Mouse (Mus musculus) right cerebral cortex, postnatal 25 days (tissue): ENCODE results near the gene Vsnl1.

ENCODE experiments used
- DNase-seq: peaks from one replicate; pipeline ENCODE4 v3.0.0; 2022

The Vsnl1 gene

GRCm38 (mm10) chr12:11379396-11379795, 57.0 kb downstream of the Vsnl1 start:
- DNase-seq = no peak

DNA sequence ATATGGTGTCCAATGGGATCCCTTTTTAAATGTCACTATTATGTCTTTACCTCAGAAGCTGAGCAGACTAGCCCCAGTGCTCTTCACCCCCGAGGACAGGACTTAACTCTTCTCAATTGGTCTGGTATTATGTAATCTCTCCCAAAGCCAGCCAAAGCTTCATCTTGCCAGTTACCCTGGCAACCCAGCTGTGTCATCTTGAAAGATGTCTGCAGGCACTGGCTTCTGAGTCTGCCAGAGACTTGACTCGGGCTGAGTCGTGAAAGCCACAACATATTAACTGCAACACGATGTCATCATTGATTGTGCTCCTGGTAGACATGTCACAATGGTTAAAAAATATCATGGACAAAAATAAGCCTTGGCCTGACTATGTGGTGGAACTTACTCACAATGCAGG, 66.4 kb downstream of the Vsnl1 start:
- DNase-seq = peak; percentile 63

DNA sequence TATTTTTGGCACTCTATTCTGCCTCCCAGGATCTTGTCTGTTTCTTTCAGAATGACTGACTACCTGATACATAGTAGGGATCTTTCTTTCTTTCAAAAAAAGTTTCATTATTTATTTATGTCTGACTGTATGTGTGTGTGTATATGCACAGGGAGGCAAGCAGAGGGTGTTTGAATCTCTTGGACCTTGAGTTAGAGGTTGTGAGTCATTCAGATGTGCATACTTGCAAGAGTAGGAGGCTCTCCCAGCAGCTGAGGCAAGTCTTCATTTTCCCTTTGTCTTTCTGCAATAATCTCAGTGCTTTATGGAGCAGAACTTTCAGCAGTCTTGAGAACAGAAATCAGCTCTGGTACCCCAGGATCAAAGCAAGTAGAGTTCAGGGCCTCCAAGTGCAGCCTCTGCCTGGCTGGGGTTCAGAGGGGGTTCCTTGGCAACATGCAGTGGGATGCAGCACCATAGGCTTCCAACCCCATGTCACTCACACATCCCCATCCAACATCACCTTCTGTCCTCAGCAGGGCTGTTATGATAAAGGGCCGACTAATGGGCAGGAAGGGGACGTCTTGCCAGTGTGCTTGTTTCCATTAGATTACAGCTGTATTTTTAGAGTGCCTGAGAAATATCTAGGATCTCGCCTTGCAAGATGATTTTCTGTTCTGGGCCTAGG, 69.2 kb downstream of the Vsnl1 start:
- DNase-seq = no peak

DNA sequence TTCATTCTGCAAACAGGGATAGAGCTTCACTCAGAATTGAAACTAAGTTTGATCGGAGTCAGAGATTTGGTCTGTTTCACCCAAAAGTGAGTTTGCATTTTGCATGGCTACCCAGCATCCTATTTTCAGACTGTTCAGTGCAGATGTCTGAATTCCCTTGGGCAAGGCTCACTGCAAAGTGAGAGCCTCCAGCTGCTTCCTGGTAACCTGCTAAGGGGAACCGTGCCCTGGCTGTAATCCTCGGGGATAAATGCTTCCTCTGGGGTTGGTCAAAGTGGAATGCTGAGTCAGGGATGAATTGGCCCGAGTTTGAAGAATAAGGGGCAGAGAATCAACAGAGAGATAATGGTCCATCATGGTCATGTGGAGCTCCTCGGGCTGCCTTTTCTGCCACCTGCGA, 71.5 kb downstream of the Vsnl1 start:
- no peak for DNase-seq

DNA sequence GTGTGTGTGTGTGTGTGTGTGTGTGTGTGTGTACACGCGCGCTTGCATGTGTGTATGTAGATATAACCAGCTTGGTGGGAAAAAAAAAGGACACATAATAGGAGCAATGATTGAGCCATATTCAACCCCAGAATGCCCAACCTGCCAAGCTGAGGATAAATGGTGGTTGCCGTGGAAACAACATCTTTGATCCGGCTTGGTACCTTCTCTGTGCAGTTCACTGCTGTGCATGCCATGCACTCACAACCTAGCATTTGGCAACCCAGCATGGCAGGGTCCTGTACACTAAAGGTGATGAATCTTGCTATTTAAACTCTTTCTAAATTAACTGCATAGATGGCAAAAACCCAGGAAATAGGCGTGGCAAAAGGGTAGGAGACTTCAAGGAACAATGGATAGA, 74.0 kb downstream of the Vsnl1 start:
- no peak for DNase-seq

GRCm38 (mm10) chr12:11350895-11351294, 85.5 kb downstream of the Vsnl1 start:
- DNase-seq = peak; percentile 69

- no peak for DNase-seq
These were observed 86.5 kb downstream of the Vsnl1 start for GRCm38 (mm10) chr12:11349870-11350269.

DNA sequence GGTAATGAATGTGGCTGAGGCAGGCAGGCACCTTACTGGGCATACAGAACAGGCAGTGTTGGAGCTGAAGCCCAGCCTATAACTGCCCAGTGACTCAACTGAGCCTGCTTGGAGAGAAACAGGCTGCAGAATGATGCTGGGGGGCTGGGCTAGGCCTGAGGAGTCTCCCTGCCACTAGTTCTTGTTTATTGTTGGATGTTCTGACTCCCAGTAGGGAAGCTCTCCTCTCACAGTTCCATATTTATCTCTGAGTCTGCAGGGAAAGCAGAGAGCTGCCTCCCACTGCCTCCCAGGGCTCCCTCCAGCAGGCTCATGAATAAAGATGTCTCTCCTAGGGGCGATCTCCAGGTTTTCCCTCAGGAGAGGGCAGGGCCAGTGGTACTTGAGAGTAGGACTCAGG, 88.0 kb downstream of the Vsnl1 start:
- DNase-seq = peak; percentile 68

DNA sequence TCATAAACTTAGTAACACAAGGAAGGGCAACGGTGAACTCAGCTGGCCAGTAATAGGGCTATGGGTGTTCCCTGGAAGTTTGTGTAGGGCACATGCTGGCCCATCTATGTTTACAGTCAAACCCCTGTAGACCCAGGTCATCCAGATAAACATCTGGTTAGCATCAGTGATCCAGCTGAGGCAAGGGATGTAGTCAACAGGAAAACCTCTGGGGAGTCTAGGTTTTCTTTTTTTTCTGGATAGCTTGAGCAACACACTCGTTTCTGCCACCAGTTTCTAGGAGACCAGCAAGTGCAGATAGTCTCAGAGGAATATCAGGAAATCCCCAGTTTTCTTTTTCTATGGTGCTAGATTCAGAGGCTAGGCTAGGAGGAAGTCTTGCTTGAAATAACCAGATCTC, 90.5 kb downstream of the Vsnl1 start:
- no peak for DNase-seq

DNA sequence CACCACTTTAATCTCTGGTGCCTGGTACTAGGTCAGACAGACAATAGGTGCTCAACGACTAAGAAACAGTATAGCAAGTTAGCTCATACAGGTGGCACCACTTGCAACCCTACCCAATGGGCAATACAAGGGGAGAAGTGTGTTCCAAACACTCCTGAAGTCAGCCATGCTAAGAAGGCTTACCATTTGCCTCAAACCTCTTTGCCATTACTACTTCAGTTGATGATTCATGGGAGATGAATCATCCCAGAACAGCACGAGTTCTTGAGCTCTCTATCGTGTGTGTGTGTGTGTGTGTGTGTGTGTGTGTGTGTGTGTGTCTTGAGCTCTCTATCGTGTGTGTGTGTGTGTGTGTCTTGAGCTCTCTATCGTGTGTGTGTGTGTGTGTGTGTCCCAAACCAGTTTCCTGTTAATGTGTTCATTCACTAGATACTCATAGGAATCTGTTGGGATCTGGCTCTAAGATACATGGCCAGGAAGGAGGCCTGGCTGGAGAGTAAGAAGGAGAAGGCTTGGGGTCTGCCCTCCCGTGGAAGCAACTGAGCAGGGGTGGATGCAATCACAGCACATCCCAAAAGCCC, 94.3 kb downstream of the Vsnl1 start:
- no peak for DNase-seq

GRCm38 (mm10) chr12:11338251-11338650, 98.2 kb downstream of the Vsnl1 start:
- DNase-seq = no peak

DNA sequence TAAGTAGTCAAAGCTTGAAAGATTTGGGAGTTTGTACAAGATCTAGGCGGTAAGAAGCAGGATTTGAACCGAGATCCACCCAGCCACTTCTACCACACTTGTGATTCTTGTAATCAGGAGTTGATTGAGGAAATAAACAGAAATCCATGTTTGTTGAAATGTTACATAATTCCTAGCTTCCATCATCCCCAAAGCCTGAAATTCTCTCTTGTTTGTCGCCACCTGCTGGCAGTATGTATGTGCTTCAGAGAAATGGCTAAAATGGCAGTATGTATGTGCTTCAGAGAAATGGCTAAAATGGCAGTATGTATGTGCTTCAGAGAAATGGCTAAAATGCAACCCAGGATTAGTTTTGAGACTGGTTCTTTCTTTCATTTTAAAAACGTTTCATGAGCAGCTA, 99.6 kb downstream of the Vsnl1 start:
- DNase-seq = no peak

DNA sequence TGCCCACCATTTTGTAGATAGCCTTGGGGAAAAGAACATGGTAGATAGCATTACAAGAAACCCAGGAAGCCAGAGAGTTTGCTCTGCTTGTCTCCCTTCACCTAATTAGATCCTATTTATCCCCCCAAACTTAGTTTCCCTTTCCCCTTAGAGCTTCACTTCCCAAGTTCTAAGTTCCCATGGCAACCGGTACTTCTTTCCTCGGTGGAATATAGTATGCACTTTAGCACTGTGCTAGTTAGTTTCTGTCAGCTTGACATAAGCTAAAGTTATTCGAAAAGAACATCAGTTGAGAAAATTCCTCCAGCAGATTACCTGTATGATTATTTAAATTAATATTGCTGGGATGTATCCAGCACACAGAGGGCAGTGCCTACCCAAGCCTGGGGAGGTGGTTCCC, 109.9 kb downstream of the Vsnl1 start:
- DNase-seq = no peak

DNA sequence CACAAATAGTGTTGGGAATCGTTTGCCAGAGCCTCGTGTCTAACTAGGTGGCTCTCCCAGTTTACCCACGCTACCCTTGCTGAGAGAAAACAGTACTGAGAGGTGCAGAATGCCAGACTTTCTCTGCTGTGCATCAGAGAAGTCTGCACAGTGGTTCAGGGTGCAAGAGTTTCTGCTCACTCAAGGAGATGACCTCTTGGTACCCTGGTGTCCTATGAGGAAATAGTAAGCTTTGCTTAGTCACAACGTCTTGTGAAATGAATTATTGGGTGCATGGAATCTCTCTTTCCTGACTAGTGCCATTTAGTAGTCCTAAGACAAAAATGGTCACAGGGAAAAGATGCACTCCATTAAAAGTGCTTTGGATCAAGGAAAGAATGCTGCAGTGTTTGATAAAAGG, 111.9 kb downstream of the Vsnl1 start:
- no peak for DNase-seq

DNA sequence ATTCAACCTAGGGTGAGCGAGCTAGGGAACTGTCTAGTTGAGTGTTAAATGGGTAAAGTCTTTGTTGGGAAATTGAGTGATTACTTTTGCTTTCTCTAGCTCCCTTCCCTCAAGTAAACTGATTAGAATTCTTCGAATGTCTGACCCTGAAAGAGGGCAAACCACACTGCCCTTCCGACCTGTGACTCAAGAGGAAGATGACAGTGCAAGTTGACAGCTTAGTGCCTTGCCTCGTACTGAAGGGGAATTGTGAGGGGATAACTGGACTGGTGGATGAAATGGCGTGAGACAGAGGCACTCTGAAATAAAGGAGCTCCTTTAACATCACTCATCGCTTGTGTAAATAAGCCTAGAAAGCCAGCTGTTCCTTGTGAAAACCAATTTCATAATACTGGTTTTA, 118.7 kb downstream of the Vsnl1 start:
- DNase-seq = no peak

- no peak for DNase-seq
These were observed 122.6 kb downstream of the Vsnl1 start for GRCm38 (mm10) chr12:11313840-11314239.

- DNase-seq = no peak
These were observed 125.3 kb downstream of the Vsnl1 start for GRCm38 (mm10) chr12:11311106-11311505.

DNA sequence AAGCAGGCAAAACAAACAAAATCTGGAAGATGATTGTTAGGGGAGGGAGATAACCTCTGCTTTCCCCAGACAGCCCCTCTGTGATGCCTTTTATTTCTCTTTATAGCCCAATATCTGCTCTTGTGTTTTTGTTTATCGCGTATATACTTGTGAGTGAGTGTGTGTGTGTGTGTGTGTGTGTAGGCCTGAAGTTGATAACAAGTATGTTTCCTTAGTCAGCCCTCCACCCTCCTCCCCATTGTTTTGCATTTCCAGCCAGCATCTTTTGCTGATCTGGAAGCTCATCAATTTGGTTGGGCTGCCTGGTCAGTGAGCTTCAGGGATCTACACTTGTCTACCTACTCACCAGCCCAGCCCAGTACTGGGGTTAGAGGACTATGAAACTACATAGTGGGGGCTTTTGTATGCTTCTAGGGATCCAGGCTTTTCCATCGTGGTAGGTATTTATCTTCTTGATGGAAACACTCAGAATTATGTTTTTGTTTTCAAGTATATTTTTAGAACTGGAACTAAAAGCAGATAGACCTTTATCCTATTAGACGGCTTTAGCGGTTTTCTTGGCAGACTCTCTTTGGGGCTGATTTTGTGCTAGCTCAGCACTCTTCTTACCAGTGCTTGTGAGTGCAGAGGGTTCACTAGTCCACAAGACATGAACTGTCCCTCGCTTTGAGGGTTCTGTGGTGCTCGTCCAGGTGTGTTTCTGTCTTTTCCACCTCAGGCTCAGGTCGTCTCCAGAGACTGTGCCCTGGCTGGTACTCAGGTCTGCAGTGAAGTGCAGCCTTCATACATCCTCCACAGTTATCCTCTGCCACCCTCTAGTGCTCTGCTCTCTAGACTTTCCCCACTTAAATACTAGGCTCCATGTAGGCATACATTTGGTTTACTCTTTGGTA, 129.4 kb downstream of the Vsnl1 start:
- no peak for DNase-seq

DNA sequence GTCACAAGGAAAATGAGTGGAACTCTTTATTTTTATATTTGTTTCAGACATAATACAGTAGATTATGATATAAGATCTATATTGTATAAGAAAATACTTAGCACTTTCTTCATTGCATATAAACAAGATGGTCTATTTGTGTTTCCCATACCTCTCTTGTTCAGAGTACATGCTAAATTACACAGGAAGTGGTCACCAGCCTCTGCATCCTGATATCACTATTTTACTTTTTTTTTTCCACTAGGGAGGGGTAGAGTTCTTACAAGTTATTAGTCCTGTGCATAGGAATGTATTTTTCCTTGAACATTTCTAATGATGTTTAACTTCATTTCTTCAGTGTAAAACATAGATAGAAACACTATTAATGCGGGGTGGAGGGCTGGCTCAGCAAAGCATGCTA, 135.6 kb downstream of the Vsnl1 start:
- DNase-seq = no peak

DNA sequence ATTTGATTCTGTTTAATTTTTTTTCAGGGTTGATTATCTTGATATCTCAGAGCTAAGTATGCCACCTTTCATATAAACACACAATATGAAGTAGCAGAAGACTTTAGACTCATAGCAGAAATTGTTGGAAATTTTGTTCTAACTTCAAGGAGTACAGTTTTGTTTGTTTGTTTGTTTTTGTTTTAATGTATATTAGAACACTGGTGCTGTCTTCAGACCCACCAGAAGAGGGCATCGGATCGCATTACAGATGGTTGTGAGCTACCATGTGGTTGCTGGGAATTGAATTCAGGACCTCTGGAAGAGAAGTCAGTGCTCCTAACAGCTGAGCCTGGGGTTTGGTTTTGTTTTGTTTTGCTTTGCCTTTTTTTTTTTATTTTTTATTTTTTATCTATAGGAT, 150.0 kb downstream of the Vsnl1 start:
- DNase-seq = no peak

DNA sequence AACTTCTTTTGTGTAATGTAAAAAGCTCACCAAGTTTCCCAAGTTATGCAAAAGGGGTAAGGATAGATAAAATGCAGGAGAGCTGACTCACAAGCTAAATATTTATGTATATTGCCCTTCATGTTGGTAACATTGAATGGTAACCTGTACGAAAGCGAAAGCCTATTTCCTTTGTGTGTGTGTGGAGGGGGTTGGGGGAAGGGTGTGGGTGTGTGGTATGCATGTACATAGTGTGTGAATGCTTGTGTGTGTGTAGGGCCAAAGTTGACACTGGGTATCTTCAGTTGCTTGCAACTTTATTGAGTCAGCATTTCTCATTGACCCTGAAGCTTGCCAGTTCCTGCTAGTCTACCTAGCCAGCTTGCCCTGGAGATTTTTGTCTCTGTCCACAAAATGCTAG, 154.8 kb downstream of the Vsnl1 start:
- DNase-seq = no peak

DNA sequence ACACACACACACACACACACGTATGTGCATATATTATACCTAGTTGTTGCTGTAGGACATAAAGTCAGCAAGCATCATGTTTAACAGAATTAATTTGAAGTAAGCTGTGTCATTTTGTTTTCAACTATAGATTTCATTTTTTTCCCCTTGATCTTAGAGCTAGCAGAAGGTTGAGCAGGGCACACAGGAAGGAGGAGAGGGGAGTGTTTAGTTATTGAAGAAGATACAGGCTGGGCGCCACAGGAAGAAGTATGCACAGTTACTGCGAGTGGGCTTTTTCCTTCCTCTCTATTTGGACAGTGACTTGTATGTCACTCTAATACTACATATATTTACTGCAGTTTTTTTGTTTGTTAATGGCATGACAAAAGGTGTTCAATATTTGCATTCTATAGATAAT, 156.5 kb downstream of the Vsnl1 start:
- no peak for DNase-seq

- DNase-seq = no peak
These were observed 159.2 kb downstream of the Vsnl1 start for GRCm38 (mm10) chr12:11277207-11277606.

DNA sequence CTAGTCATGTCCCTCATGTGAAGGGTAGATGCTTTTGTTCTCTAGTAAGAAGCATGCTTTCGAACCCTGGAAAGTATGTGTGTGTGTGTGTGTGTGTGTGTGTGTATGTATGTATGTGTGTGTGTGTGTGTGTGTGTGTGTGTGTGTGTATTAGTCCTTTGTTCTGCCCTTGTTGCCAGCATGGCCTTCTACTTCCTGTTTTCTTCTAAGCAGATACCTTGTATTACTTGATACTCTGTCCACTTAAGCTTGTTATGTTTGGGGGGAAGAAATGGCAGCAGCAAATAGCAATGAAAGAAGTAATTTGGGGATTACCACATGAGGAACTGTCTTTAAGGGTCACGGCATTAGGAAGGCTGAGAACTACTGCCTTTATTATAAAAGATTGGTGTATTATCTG, 159.8 kb downstream of the Vsnl1 start:
- no peak for DNase-seq
